Mouse (Mus musculus) heart, adult 18-20 months (tissue): ENCODE results near the gene Trim65. TPM values are rescaled to one million over a fixed set of nuclear protein-coding genes. Genes with fewer than 3 reads are reported as not detected.

Experiments
- DNase-seq, 2 experiments: peaks; one replicate each; pipeline ENCODE4 v3.0.0; 2021 to 2022; ENCODE audit warnings: mixed read lengths in 1 of 2
- total RNA-seq, 2 experiments: library from RNA; stranded (reverse); gene quantifications; 2 replicates each; pipeline ENCODE4 v1.2.3; 2021

The Trim65 gene
- total RNA-seq, 2 experiments from 2014 or later, result 9.6 to 10.5 TPM

GRCm38 (mm10) chr11:116088741-116089394 is 42.1 kb downstream of the Trim65 start:
- peak; percentile 44 to 52 for DNase-seq

GRCm38 (mm10) chr11:116088188-116088587 is 42.7 kb downstream of the Trim65 start:
- no peak for DNase-seq

GRCm38 (mm10) chr11:116087194-116088130 is 43.5 kb downstream of the Trim65 start:
- peak; percentile 93 to 97 for DNase-seq

- DNase-seq, result peak; percentile 98 to 99
These were observed 44.4 kb downstream of the Trim65 start, which contains the start of gene Wbp2 for GRCm38 (mm10) chr11:116086258-116087193. Gene Wbp2, minus strand, starts transcription at chr11:116086995.

GRCm38 (mm10) chr11:116084166-116084565 is 46.8 kb downstream of the Trim65 start:
- no peak for DNase-seq

- no peak for DNase-seq
These were observed 47.7 kb downstream of the Trim65 start for GRCm38 (mm10) chr11:116083096-116083672.

- DNase-seq, result peak in 1 of 2 experiments; percentile 74
These were observed 49.8 kb downstream of the Trim65 start for GRCm38 (mm10) chr11:116081081-116081480.

- DNase-seq, result no peak
These were observed 51.4 kb downstream of the Trim65 start for GRCm38 (mm10) chr11:116079511-116079910.

GRCm38 (mm10) chr11:116078676-116079320 is 52.1 kb downstream of the Trim65 start:
- DNase-seq, result no peak

- DNase-seq, result peak; percentile 65 to 70
These were observed 52.7 kb downstream of the Trim65 start for GRCm38 (mm10) chr11:116078221-116078620.

GRCm38 (mm10) chr11:116077446-116078204 is 53.3 kb downstream of the Trim65 start, which contains the start of gene Unc13d:
Gene Unc13d, minus strand, starts transcription at chr11:116077961.
- DNase-seq, result peak in 1 of 2 experiments; percentile 58

GRCm38 (mm10) chr11:116076836-116077235 is 54.1 kb downstream of the Trim65 start:
- DNase-seq, result no peak

- no peak for DNase-seq
These were observed 54.7 kb downstream of the Trim65 start for GRCm38 (mm10) chr11:116076266-116076540.

GRCm38 (mm10) chr11:116075539-116076265 is 55.2 kb downstream of the Trim65 start:
- DNase-seq, result no peak

- DNase-seq, result no peak
These were observed 56.4 kb downstream of the Trim65 start for GRCm38 (mm10) chr11:116074436-116074991.

- no peak for DNase-seq
These were observed 58.3 kb downstream of the Trim65 start for GRCm38 (mm10) chr11:116072608-116073007.
